Mouse (Mus musculus) left cerebral cortex, postnatal 4 days (tissue): ENCODE measurements around the gene Sfswap. TPM values are rescaled to one million over a fixed set of nuclear protein-coding genes. Genes with fewer than 3 reads are reported as not detected.

Experiments used
- DNase-seq: peaks from one replicate; pipeline ENCODE4 v3.0.0-alpha.2; 2022
- intact Hi-C: fragments of 180-260 bp; cut with DNase I; formaldehyde crosslinking; loops from one replicate; pipeline ENCODE4 v1.15.1; 2025
- total RNA-seq, 2 experiments: library from RNA; stranded (reverse); gene quantifications; 2 replicates each; pipeline ENCODE4 v1.2.3; 2021

The Sfswap gene
- total RNA-seq, 2 experiments from 2014 or later = 196 to 209 TPM

DNA sequence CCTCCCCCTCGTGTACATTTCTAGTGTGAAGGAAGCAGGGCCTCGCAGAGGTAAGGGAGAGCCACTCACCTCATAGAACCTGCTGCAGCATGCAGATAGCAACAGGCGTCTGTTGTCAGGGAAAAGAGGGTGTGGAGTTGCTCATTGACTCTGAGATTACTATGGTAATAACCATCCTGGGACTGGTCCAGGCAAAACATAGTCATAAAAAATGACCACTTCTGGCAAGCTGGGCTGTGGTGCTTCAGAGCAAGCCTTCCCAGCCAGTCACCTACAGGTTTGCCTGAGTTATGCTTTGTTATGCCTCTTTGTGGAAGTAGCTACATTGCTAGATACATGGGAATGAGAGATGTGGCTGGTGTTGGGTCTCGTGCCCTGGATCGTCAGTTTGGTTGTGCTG is 26.1 kb downstream of the Sfswap start:
- no peak for DNase-seq
- intact Hi-C loops = no loop called here

- no peak for DNase-seq
- intact Hi-C loops = no loop called here
Observed at GRCm38 (mm10) chr5:129529571-129529970, 28.6 kb downstream of the Sfswap start.

GRCm38 (mm10) chr5:129533731-129534130 is 32.7 kb downstream of the Sfswap start:
- intact Hi-C loops = no loop called here
- no peak for DNase-seq

GRCm38 (mm10) chr5:129534500-129534899 is 33.5 kb downstream of the Sfswap start:
- no peak for DNase-seq
- intact Hi-C loops = no loop called here

DNA sequence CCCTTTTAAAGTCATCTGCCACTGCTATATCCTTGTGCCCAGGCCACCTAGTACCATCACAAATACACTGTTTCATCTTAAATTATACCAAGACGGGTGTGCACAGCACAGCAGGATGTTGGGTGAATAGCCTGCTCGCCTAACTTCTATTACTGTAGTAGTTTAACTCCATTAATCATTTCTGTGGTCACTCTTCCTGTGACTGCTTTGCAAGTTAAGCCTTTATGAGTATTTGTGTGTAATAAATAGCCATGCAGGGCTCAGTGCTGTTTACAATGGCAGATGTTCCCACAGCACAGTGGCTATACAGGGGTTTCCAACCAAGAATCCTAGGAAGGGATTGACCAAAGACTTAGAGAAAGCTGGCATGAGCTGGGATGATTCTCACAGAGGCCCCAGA is 34.0 kb downstream of the Sfswap start:
- DNase-seq = no peak
- intact Hi-C loops = no loop called here

DNA sequence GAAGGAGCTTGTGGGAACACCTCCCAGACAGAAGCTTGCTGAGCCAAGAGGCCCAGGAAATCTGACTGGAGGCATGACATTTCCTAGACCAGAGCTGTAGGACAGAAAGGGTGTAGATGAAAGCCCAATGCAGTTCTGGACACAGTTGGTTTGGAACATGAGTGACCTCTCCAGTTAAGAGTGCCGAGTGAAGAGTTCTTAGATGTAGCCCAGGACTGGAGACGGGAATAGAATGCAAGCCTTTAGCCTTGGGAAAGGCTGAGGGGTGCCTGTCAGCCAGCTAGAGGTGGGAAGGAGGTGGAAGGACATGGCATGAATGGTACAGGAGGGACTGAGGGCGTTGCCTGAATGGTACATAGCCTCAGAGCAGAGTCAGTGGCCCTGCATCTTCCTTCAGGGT is 34.4 kb downstream of the Sfswap start:
- intact Hi-C loops = no loop called here
- DNase-seq = no peak

- intact Hi-C loops = no loop called here
- no peak for DNase-seq
Observed at GRCm38 (mm10) chr5:129538826-129539225, 37.8 kb downstream of the Sfswap start.

- intact Hi-C loops = no loop called here
- DNase-seq = no peak
Observed at GRCm38 (mm10) chr5:129542236-129542635, 41.2 kb downstream of the Sfswap start.

DNA sequence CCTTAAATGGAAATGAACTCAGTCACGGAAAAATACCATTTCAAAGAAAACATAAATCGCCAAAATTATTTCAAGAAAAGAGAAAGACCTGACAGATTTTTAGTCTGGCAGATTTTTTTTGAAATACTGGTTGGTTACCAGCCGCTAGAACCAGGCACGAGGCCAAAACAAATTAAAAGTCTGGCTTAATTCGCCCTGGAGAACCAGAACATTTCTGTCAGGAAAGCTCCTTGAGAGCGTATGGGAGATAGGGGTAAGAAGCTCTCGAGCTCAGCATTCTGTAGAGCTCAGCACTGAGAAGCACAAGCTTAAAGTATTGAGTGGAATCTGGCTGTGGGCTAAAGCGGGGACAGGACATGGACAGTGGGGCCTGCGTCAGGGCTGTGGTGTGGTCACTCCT is 44.8 kb downstream of the Sfswap start:
- intact Hi-C loops = no loop called here
- no peak for DNase-seq

- intact Hi-C loops = no loop called here
- no peak for DNase-seq
Observed at GRCm38 (mm10) chr5:129549716-129550115, 48.7 kb downstream of the Sfswap start.

DNA sequence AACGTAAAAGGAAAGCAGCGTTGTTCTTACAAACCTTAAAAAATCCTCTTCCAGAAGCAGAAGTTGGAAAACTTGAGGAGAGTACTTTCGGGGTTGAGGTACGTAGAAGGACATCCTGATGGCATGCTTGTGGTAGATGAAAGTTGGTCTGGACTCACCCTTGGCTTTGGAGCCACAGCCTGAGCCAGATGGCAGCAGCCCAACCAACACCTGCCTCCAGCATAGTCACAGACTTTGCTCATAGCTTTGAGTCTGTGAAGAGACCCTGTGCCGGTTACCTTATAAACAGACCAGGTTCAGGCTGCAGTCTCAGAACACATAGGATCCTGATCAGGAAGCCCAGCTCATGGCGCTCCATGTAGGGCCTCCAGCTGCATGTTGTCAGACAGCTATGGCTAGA is 49.8 kb downstream of the Sfswap start:
- DNase-seq = no peak
- intact Hi-C loops = no loop called here

GRCm38 (mm10) chr5:129551991-129552390 is 51.0 kb downstream of the Sfswap start:
- intact Hi-C loops = no loop called here
- no peak for DNase-seq

- no peak for DNase-seq
- intact Hi-C loops = no loop called here
Observed at GRCm38 (mm10) chr5:129553642-129554041, 52.6 kb downstream of the Sfswap start.

GRCm38 (mm10) chr5:129558591-129558990 is 57.6 kb downstream of the Sfswap start:
- intact Hi-C loops = no loop called here
- no peak for DNase-seq

GRCm38 (mm10) chr5:129559283-129559682 is 58.3 kb downstream of the Sfswap start:
- intact Hi-C loops = no loop called here

GRCm38 (mm10) chr5:129562342-129562741 is 61.3 kb downstream of the Sfswap start:
- DNase-seq = no peak

More at GRCm38 (mm10) chr5:129559283-129559682, 58.3 kb downstream of the Sfswap start:
- no peak for DNase-seq

GRCm38 (mm10) chr5:129568596-129568995 is 67.6 kb downstream of the Sfswap start:
- no peak for DNase-seq
- intact Hi-C loops = no loop called here

More at GRCm38 (mm10) chr5:129562342-129562741, 61.3 kb downstream of the Sfswap start:
- intact Hi-C loops = loop anchor here (5.0 kb wide), 1 partner anchor 50 kb away; no protein-coding TSS in a partner anchor

GRCm38 (mm10) chr5:129578201-129578600 is 77.2 kb downstream of the Sfswap start:
- intact Hi-C loops = no loop called here
- DNase-seq = no peak

DNA sequence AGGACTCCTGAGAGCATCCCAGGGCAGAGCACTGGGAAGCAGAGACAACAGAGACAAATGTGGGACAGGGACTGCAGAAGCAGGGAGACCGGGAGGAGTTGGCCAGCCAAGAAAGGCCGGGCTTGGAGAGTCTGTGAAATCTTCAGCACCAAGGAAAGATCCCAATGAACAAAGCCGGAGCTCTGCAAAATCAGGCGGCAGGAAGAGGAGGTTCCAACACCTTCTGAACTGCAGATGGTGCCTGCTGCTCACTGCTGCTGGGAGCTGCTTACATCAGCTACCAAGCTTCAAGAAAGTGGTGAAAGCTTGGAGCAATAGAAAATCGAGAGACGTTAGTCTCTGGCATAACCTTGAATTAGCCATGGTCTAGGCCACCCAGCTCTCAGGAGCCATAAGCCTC is 79.0 kb downstream of the Sfswap start:
- DNase-seq = no peak
- intact Hi-C loops = loop anchor here (5.0 kb wide), 1 partner anchor 403 kb away; no protein-coding TSS in a partner anchor

DNA sequence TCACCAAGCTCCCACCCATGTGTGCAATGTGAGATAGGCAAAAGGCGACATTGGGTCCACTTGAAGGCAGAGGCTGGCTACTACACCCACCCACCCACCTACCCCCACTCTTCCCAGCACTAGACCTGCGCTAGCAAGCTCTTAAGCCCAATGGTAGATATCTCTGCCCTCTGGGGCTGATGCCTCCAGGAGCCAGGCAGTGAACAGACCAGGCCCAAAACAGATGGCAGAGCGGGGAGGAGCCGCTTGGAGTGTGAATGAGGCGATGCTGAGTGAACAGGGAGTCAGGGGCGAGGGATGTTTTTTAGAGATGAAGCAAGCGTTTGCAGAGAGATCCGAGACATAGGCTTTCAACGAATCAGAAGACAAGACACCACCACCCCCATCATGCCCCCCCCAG is 79.6 kb downstream of the Sfswap start:
- no peak for DNase-seq
- intact Hi-C loops = loop anchor here (5.0 kb wide), 1 partner anchor 403 kb away; no protein-coding TSS in a partner anchor

- intact Hi-C loops = loop anchor here (5.0 kb wide), 1 partner anchor 404 kb away; no protein-coding TSS in a partner anchor
- no peak for DNase-seq
Observed at GRCm38 (mm10) chr5:129581015-129581414, 80.0 kb downstream of the Sfswap start.

GRCm38 (mm10) chr5:129583331-129583730 is 82.3 kb downstream of the Sfswap start:
- intact Hi-C loops = loop anchor here (5.0 kb wide), 1 partner anchor 406 kb away; no protein-coding TSS in a partner anchor
- DNase-seq = no peak
